Mouse (Mus musculus) stomach, postnatal 0 days (tissue): ENCODE results near the gene Mettl26.

Experiments used
- CTCF ChIP-seq: IDR thresholded peaks from 2 replicates; pipeline ENCODE4 v1.5.1; 2016; ENCODE audit warnings: antibody characterized with exemption, low read depth, mild to moderate bottlenecking, moderate library complexity
- EP300 ChIP-seq: optimal IDR thresholded peaks from 2 replicates; pipeline ENCODE3; 2016; ENCODE audit warnings: antibody characterized with exemption

GRCm38 (mm10) chr17:25828223-25828594 lies 46.7 kb upstream of the Mettl26 start:
- TF ChIP-seq CTCF (no peak), EP300 (no peak)
